Mouse (Mus musculus) neural tube, embryonic 14.5 days (tissue): ENCODE measurements at regions not wholly inside any gene's neighbourhood (a gene's known extent, or its start where the extent isn't known, plus 50 kb on each side); places are given as distances from the start of the nearest gene placed in this dataset.

ENCODE experiments used
- ATAC-seq: fragments of 200-750 bp; cut with Nextera tagmentation; 2 replicates; pipeline ENCODE4 v1.8.0; 2017; ENCODE audit warnings: low read depth, mild to moderate bottlenecking, moderate TSS enrichment, moderate library complexity
- H3K27ac ChIP-seq: fragments of 300-500 bp; sonication (generic); 2 replicates; pipeline ENCODE4 v1.5.1; 2014; ENCODE audit warnings: low read depth, mild to moderate bottlenecking, control low read depth, low read length, moderate library complexity, mixed read lengths
- H3K27me3 ChIP-seq: fragments of 300-500 bp; sonication (generic); 2 replicates; pipeline ENCODE4 v1.6.1; 2014; ENCODE audit warnings: low read length; ENCODE audit not compliant: control insufficient read depth, insufficient read depth
- H3K36me3 ChIP-seq: fragments of 300-500 bp; sonication (generic); 2 replicates; pipeline ENCODE4 v1.6.1; 2014; ENCODE audit warnings: low read length, mixed read lengths; ENCODE audit not compliant: control insufficient read depth, insufficient read depth
- H3K4me1 ChIP-seq: fragments of 300-500 bp; sonication (generic); 2 replicates; pipeline ENCODE4 v1.6.1; 2014; ENCODE audit warnings: low read length; ENCODE audit not compliant: control insufficient read depth, insufficient read depth
- H3K4me2 ChIP-seq: fragments of 300-500 bp; sonication (generic); 2 replicates; pipeline ENCODE4 v1.6.1; 2014; ENCODE audit warnings: mild to moderate bottlenecking, low read depth, low read length, control low read depth
- H3K4me3 ChIP-seq: fragments of 300-500 bp; sonication (generic); 2 replicates; pipeline ENCODE4 v1.5.1; 2014; ENCODE audit warnings: low read depth, low read length, control low read depth, mixed read lengths
- H3K9ac ChIP-seq: fragments of 300-500 bp; sonication (generic); replicated peaks from 2 replicates; pipeline ENCODE4 v1.6.1; 2014; ENCODE audit warnings: low read depth, mild to moderate bottlenecking, control low read depth, low read length, mixed read lengths
- H3K9me3 ChIP-seq: fragments of 300-500 bp; sonication (generic); 2 replicates; pipeline ENCODE4 v1.6.1; 2016; ENCODE audit warnings: low read length; ENCODE audit not compliant: control insufficient read depth
- WGBS: fragments of 180-500 bp; shearing (Covaris S2); extraction: QIAGEN DNeasy Blood & Tissue Kit; methylation state at CpG from one replicate; pipeline ENCODE4 v1.1.7; 2014; 5-methylcytosine and 5-hydroxymethylcytosine counted together

DNA sequence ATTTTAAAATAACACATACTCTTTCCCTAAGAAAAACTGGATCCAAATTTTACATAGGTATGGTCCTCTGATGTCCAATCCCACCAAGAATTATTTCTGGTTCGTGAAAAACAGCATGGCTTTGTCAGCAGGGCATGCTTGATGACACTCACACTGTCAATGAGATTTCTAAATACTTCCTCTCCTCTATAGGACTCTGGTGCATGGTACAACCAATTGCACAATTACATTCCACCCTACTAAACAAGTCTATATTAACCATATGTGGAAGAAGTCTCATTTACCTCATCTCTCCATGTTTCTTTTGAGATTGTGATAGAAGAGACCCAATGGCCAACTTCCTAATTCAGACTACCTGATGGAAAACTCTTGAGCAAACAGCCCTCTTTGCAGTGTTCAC, 81.2 kb upstream of the Elmo1 start:
- WGBS: 71% methylated on average over 1 of the region's 1 CpGs

DNA sequence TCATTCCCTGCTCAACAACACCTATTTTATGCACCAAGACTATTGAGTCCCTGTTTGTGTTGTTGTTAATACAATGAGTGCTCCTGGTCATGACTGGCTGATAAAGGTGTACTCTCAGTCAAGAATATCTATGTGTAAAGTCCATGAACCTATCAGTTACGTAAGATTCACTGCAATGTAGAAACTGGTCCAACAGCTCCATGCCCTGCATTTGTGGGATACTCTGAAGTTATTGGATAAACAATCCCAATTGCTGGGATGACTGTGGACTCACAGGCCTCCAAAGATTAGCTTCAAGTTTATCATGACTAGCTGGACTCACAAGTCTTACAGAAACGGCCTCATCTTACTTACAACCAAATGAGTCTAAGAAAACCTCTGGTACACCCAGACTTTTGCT, 82.8 kb upstream of the Elmo1 start:
- ATAC-seq: no peak
- Histone ChIP-seq H3K4me3 (no peak overlapping the region), H3K4me2 (no peak overlapping the region), H3K36me3 (no peaks in the 10 kb centered on the region), H3K4me1 (no peaks in the 10 kb centered on the region), H3K27me3 (no peaks in the 10 kb centered on the region), H3K9me3 (no peaks in the 10 kb centered on the region), H3K9ac (no peak overlapping the region), H3K27ac (no peak overlapping the region)
- 94% methylated on average over 2 of the region's 2 CpGs for WGBS

More for the DNA sequence above, 81.2 kb upstream of the Elmo1 start:
- ATAC-seq: no peak
- Histone ChIP-seq H3K4me3 (no peak overlapping the region), H3K4me1 (no peaks in the 10 kb centered on the region), H3K4me2 (no peak overlapping the region), H3K27me3 (no peaks in the 10 kb centered on the region), H3K9ac (no peak overlapping the region), H3K36me3 (no peaks in the 10 kb centered on the region), H3K27ac (no peak overlapping the region), H3K9me3 (no peaks in the 10 kb centered on the region)

DNA sequence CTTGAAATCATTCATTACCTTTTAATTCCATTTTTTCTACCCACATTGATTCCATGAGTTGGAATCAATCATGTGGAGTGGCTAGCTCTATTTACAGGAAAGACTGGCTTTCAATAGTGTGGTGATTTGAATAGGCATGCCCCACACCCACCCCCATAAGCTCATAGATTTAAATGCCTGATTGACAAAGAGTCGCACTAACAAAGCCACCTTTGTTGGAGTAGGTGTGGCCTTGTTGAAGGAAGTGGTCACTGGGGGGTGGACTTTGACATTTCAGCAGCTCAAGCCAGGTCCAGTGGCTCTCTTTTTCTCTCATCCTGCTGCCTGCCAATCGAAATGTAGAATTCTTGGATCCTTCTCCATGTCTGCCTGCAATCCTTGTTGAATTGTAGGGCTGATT, 92.8 kb upstream of the Elmo1 start:
- no peaks in the 10 kb centered on the region for H3K9me3 ChIP-seq
- no peaks in the 10 kb centered on the region for H3K4me1 ChIP-seq
- WGBS: 86% methylated on average over 2 of the region's 2 CpGs
- H3K27me3 ChIP-seq: no peaks in the 10 kb centered on the region
- H3K27ac ChIP-seq: no peak overlapping the region
- no peak overlapping the region for H3K4me2 ChIP-seq
- no peak overlapping the region for H3K9ac ChIP-seq
- no peaks in the 10 kb centered on the region for H3K36me3 ChIP-seq
- ATAC-seq: no peak
- H3K4me3 ChIP-seq: no peak overlapping the region

DNA sequence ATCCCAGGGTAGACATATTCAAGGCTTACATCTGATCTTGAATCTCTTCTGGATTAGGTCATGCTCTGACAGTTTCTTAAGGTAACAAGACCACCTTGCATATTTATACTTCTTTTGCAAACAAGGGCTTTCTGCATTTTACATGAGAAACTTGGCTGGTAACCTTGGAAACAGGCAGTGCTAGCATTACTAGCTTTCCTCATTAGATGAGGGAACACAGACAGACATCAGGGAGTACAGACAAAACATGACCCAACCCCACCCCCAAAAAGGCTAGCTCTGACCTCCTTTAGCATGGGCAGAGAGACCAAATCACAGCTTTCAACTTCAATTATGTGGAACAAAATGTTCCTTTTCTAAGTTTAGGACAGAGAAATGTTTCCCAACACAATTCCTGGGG, 114.8 kb upstream of the Elmo1 start:
- no peak overlapping the region for H3K27ac ChIP-seq

DNA sequence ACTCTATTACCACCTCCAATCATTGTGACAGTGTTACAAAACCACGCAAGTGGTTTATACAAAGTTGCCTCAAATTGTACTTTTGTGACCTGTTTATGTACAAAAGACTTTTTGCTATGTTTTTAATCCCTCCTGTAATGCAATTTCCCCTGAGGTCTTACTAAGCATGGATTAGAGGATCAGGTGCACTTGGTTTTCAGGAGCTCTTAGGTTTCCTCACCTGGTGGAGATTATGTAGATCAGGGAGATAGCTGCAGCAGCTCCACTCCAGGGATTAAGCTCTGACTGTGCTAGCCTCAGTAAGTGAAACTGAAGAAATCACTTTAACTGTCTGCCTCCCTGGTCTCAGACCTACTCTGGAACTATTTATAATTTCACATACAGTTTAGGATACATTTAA, 123.8 kb upstream of the Elmo1 start:
- Histone ChIP-seq H3K4me3 (no peak overlapping the region), H3K4me1 (no peaks in the 10 kb centered on the region), H3K9me3 (no peaks in the 10 kb centered on the region), H3K36me3 (no peaks in the 10 kb centered on the region), H3K27ac (no peak overlapping the region), H3K27me3 (no peaks in the 10 kb centered on the region), H3K9ac (no peak overlapping the region), H3K4me2 (no peak overlapping the region)
- WGBS: 91% methylated on average over 1 of the region's 1 CpGs
- no peak for ATAC-seq

More for the DNA sequence above, 114.8 kb upstream of the Elmo1 start:
- H3K9me3 ChIP-seq: no peaks in the 10 kb centered on the region
- H3K4me3 ChIP-seq: no peak overlapping the region
- no peak overlapping the region for H3K9ac ChIP-seq
- H3K27me3 ChIP-seq: no peaks in the 10 kb centered on the region
- no peaks in the 10 kb centered on the region for H3K36me3 ChIP-seq
- no peaks in the 10 kb centered on the region for H3K4me1 ChIP-seq
- no peak overlapping the region for H3K4me2 ChIP-seq
- ATAC-seq: no peak

DNA sequence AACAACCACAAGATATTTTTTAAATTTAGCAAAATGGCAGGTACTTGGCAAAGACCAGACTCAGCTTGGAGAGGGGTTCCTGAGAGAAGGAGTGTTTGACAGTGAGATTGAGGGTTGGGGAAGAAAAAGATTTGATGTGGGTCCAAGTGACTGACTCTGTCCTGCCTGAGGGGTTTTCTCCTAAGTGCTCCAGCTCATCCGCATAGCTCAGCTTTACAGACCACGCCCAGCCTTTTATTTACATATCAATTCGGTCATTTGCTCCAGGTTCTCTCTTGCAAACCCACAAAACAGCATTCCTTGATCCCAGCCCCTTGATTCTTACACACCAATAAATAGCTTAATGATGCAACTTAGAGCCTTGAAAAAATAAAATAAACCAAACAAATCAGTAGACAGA, 127.4 kb upstream of the Elmo1 start:
- no peaks in the 10 kb centered on the region for H3K36me3 ChIP-seq
- no peaks in the 10 kb centered on the region for H3K9me3 ChIP-seq
- H3K4me2 ChIP-seq: no peak overlapping the region
- H3K27ac ChIP-seq: no peak overlapping the region
- 62% methylated on average over 3 of the region's 3 CpGs for WGBS
- no peak for ATAC-seq
- no peak overlapping the region for H3K9ac ChIP-seq
- no peak overlapping the region for H3K4me3 ChIP-seq
- H3K4me1 ChIP-seq: no peaks in the 10 kb centered on the region
- no peaks in the 10 kb centered on the region for H3K27me3 ChIP-seq

DNA sequence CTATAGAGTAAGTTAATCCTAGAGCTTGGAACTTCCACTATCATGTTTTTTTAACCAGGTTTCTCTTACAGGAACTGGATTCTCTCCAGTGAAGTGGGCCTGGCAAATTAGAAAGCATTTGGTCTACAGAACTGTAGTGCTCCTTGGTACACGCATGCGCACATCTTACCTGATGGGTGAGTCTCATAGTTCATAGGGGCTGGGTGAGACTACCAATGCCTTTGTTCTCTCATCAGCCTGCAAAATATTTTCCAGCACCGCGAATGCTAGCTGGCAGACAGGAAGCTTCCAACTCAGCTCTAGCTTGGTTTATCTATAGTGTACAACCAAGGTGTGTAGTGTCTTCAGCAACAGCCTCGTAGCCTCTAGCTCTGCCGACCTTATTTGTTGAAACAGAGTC, 104.7 kb upstream of the Gpr141 start:
- no peak for ATAC-seq
- no peak overlapping the region for H3K9ac ChIP-seq
- H3K27me3 ChIP-seq: no peaks in the 10 kb centered on the region
- no peaks in the 10 kb centered on the region for H3K9me3 ChIP-seq
- no peaks in the 10 kb centered on the region for H3K36me3 ChIP-seq
- H3K4me1 ChIP-seq: no peaks in the 10 kb centered on the region
- H3K4me3 ChIP-seq: no peak overlapping the region
- H3K4me2 ChIP-seq: no peak overlapping the region
- H3K27ac ChIP-seq: no peak overlapping the region
- 93% methylated on average over 6 of the region's 6 CpGs for WGBS

DNA sequence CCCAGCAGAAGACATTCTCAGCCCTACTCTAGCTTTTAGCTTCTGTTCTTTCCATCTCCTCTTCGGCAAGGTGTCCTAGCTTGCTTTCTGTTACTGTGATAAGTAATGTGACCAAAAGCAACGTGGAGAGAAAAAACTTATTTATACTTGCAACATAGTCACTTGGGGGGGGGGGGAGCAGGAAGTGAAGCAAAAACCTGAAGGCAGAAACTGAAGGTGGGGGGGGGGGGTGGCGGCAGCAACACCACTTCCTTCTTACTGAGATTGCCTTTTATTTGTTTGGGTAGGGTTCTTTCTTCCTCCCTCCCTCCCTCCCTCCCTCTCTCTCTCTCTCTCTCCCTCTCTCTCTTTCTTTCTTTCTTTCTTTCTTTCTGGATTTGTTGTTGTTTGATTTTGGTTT, 103.8 kb upstream of the Gpr141 start:
- Histone ChIP-seq H3K9ac (no peak overlapping the region), H3K4me3 (no peak overlapping the region), H3K9me3 (no peaks in the 10 kb centered on the region), H3K27me3 (no peaks in the 10 kb centered on the region), H3K27ac (no peak overlapping the region), H3K4me2 (no peak overlapping the region), H3K4me1 (no peaks in the 10 kb centered on the region), H3K36me3 (no peaks in the 10 kb centered on the region)
- no peak for ATAC-seq
- WGBS: 87% methylated on average over 3 of the region's 3 CpGs

DNA sequence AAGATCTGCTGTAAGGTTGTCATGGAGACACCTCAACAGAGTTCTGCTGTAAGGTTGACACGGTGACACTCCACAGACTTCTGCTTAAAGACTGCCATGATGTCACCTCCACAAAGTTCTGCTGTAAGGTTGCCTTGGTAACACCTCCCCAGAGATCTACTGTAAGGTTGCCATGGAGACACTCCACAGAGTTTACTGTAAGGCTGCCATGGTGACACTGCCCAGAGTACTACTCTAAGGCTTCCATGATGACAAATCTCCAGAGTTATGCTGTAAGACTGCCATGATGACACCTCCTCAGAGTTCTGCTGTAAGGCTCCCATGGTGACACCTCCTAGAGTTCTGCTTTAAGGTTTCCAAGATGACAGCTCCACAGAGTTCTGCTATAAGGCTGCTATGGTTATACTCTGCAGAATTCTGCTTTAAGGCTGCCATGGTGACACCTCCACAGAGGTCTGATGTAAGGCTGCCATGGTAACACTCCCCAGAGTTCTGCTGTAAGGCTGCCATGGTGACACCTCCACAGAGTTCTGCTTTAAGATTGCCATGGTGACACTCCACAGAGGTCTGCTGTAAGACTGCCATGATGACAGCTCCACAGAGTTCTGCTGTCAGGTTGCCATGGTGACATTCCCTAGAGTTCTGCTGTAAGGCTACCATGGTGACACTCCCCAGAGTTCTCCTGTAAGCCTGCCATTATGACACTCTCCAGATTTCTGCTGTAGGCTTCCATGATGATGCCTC, 97.2 kb upstream of the Gpr141 start:
- WGBS: 71% methylated on average over 1 of the region's 1 CpGs
- H3K36me3 ChIP-seq: no peaks in the 10 kb centered on the region
- H3K4me2 ChIP-seq: no peak overlapping the region
- H3K27ac ChIP-seq: no peak overlapping the region
- H3K4me3 ChIP-seq: no peak overlapping the region
- H3K9me3 ChIP-seq: no peaks in the 10 kb centered on the region
- H3K9ac ChIP-seq: no peak overlapping the region
- no peaks in the 10 kb centered on the region for H3K4me1 ChIP-seq
- H3K27me3 ChIP-seq: no peaks in the 10 kb centered on the region
- peak; percentile 64; the same call in 1 of the 2 replicates for ATAC-seq
